Mouse (Mus musculus) heart, adult 18-20 months (tissue): ENCODE measurements at regions not wholly inside any gene's neighbourhood (a gene's known extent, or its start where the extent isn't known, plus 50 kb on each side); places are given as distances from the start of the nearest gene placed in this dataset.

Source experiments
- DNase-seq, 2 experiments: peaks; one replicate each; pipeline ENCODE4 v3.0.0; 2021 to 2022; ENCODE audit warnings: mixed read lengths in 1 of 2

GRCm38 (mm10) chr17:48592457-48592856, 137.8 kb downstream of the Unc5cl start:
- no peak for DNase-seq

- DNase-seq, result no peak
Measured at GRCm38 (mm10) chr17:48595418-48595963, 140.8 kb downstream of the Unc5cl start.

DNA sequence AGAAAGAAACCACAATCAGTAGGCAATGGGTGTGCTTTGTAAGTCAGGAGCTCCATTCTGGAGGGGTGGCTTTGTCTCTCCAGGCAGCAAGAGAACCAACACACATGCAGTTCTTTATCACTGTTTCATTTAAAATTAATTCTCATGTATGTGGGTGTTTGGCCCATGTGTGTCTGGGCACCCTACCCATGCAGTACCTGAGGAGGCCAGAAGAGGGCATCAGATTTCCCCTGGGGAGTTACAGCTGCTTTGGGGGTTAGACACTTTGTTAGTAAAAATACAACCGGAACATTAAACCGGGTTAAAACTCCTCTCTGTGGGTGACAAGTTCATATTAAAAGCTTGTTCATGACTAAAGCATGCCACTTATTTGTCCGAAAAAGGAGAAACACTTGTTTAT, 141.7 kb downstream of the Unc5cl start:
- DNase-seq, result no peak

GRCm38 (mm10) chr17:48597301-48597700, 142.6 kb downstream of the Unc5cl start:
- no peak for DNase-seq

- peak; percentile 10 for DNase-seq
Measured at GRCm38 (mm10) chr17:48598471-48599141, 143.9 kb downstream of the Unc5cl start.

DNA sequence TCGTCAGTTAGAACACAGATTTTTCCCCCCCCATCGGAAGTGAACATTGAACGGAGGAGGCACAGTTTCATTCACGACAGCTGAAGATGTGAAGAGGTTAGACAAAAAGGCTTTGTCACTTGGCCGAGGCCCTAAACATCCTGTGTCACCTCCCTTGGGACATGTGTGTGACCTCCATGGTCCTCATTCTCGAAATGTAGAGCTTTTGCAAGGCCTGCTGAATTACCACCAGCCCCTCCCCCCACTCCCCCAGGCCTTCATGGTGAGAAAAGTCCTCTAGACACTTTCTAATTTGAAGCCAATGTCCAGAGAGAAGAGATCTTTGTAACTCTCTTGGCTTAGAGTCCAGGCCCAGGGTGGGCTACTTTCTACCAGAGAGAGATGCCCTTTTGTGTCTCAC, 145.5 kb downstream of the Unc5cl start:
- no peak for DNase-seq

DNA sequence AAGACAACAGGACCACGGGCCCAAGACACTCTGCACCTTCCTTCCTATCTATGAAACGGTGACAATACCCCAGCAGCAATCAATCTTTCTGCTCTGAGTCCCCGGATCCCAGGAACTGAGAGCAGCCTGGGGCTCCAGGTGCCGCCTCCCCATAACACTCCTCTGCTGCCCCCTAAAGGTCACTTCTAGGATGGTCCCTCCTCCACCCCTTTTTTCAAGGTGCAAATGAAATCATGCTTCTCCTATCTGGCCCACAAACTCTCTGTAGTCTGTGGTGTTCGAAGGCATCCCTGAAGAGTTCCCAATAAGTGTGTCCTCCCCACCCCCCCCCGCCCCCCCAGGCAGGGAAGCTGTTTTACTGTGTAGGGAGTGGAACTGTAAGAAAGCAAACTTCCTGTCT, 147.9 kb downstream of the Unc5cl start:
- peak; percentile 47 to 74 for DNase-seq

DNA sequence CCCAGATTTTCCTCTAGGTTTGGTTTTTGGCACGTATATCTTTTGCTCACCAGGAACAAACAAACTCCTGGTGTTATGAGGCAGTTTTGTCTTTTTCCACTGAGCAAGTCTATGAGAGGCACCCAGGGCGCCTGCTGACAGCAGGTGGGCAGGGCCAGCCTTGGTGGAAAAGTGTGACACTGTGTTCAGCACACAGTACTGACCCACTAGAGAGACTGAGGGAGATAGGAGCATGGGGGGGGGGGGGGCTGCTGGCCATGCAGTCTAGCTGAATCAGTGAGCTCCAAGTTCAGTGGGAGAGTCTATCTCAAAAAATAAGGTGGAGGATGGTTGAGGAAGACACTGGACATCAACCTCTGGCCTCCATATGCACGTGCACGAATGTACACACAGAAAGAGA, 152.1 kb downstream of the Unc5cl start:
- no peak for DNase-seq

GRCm38 (mm10) chr17:48608315-48608714, 153.6 kb downstream of the Unc5cl start:
- DNase-seq, result no peak

- no peak for DNase-seq
Measured at GRCm38 (mm10) chr17:48610107-48610506, 155.4 kb downstream of the Unc5cl start.

- no peak for DNase-seq
Measured at GRCm38 (mm10) chr17:48610806-48611205, 156.1 kb downstream of the Unc5cl start.

DNA sequence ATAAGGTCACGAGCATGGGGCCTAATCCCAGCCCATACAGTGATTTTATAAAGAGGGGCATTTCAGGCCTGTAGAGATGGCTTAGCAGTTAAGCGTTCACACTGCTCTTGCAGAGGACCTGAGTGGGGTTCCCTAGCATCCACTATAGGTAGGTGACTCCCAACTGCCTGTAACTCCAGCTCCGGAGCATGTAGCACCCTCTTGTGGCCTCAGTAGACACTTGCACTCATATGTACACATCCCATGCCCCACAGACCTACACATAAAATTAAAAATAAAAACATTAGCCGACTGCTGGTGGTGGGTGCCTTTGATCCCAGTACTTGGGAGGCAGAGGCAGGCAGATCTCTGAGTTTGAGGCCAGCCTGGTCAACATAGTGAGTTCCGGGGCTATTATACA, 158.8 kb downstream of the Unc5cl start:
- no peak for DNase-seq

- no peak for DNase-seq
Measured at GRCm38 (mm10) chr17:48615248-48615647, 160.5 kb downstream of the Unc5cl start.

GRCm38 (mm10) chr17:48616205-48616604, 161.5 kb downstream of the Unc5cl start:
- no peak for DNase-seq

DNA sequence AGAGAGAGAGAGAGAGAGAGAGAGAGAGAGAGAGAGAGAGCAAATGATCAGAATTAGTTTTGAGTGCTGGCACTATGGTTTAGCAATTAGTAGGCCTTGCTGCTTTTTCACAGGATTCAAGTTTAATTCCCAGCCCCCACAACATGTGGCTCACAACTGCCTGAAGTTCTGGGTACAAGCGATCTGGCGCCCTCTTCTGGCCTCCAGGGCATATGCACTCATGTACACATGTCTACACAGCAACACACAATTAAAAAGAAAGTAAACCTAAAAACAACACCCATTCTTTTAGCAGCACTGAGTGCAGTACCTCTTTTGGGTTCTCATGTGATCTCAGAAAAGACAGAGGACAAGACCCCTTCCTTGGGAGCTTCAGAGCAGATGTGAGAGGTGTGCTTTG, 166.2 kb downstream of the Unc5cl start:
- no peak for DNase-seq

- DNase-seq, result no peak
Measured at GRCm38 (mm10) chr17:48621676-48622075, 167.0 kb downstream of the Unc5cl start.

DNA sequence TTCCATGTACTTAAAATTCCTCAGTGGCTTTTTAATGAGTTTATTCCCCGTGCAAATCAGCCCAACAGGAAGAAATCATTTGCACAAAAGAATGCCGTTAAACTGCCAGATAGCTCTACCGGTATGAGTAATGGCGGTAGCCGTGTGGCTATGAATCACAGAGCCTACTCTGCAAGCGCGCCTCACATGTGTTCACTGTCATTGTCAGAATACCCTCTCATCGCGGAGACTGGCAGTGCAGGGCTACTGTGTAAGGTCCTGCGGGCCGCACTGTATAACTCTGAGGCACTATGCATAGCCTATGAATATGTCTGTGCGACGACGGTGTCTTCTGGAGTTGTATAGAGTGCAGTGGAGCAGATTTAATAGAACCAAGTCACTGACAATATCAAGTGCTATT, 170.2 kb downstream of the Unc5cl start:
- no peak for DNase-seq

DNA sequence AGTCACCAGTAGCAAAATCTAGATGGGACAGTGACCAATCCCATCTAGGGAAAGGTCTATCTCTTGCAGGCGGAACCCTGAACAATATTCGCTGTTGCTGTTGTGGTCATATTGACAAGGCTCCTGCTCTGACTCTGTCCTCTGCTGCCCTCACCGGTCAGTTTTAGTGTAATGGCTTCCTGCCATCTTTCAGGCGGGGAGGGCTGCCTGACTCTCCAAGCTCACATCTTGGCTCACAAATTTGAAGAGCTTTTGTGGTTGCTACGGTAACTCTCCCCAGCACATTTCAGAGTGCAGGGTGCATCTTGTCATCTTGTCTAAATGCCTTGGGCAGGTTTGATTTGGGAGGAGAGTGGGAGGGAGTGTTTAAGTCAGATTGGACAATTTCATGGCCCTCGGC, 171.3 kb downstream of the Unc5cl start:
- no peak for DNase-seq

GRCm38 (mm10) chr17:48639611-48640010, 184.9 kb downstream of the Unc5cl start:
- DNase-seq, result no peak

- no peak for DNase-seq
Measured at GRCm38 (mm10) chr17:48643533-48644019, 188.9 kb downstream of the Unc5cl start.

DNA sequence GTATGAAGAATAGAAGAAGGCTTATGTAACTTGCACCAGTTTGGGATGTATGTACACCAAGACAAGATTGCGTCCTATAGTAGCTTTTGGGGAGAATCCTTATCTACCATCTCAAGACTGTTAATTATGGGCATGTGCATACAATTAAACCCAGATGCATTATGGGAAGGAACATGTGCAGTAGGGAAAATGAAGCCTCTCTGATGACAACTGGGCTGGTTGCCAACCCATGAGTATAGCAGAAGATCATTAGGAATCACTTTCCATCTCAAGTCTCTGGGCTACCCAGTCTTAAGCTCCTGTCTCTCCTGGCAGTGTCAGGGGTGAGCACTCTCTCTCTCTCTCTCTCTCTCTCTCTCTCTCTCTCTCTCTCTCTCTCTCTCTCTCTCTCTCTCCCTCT, 190.4 kb downstream of the Unc5cl start:
- DNase-seq, result no peak

DNA sequence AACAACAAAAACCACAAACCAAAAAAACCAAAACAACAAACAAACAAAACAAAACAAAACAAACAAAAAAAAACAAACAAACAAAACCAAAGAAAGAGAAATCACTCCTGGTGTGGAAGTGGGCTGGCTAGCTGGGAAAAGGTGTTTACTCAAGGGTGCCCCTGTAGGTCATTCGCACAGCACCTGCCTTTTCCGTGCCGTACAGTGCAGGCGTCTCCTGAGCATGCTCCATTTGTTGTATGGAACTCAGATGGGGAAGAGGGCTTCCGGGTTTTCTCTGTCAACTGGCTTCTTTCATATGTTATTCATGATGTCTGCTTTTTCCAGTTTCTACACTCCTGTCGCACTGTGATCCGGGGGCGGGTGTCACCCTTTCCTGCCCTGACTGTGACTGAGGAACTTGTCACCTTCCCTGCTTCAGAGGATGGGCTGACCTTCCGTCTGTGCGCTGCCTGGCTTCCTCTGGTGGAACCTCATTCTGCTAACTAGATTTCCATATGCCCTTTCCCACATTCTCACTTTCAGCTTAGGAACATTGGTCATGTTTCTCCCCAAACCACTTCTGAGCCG, 192.0 kb downstream of the Unc5cl start:
- no peak for DNase-seq

- DNase-seq, result no peak
Measured at GRCm38 (mm10) chr17:48647431-48647830, 192.7 kb downstream of the Unc5cl start.

DNA sequence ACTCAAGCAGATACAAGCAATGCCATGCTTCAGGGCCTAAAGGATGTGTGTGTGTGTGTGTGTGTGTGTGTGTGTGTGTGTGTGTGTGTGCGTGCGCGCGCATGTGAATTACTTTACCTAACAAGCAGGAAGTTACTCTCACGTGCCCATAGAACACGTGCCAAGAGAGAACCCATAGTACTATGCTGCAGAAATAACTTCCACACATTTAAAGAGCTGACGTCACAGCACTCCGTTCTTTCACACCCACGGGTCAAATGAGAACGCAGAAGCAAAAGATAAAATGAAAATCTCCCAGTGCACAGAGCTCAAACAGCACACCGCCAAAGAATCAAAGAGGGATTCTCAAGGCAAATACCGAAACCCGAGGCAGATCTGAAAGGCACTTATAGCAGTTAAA, 195.9 kb downstream of the Unc5cl start:
- no peak for DNase-seq
